Mouse (Mus musculus): Measurements from ENCODE around the gene Cntrl.

DNA sequence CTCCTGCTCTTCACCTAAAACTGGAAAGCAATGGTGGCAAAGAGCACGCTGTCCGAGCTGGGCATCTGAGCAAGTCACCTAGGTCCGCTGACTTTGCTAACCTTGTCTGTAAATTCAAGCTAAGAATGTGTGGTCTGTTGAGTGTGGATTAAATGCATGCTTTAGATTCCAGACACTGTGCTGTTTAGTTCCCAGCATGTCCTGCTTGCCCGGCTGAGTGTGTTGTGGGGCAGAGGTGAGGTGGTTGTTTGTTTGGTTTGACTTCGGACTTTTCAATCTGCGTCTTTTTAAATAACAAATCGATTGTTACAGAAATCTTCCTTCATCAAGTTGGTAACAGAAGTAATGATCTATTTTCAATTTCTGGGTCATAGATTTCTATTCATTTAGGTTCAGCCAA lies 48.5 kb downstream of the Cntrl start:
- TF ChIP-seq CTCF (conservative IDR thresholded peaks at IDR 0.05; ENCODE audit: low read length) (no peak), POU5F1 (IDR thresholded peaks at IDR 0.05; ENCODE audit: borderline replicate concordance, low read length) (no peak), NANOG (IDR thresholded peaks at IDR 0.05; ENCODE audit: borderline replicate concordance, low read length) (no peak)

Measured in E14TG2a.4 (cell line).